Mouse (Mus musculus): Measurements from ENCODE around the gene Nt5c.

DNA sequence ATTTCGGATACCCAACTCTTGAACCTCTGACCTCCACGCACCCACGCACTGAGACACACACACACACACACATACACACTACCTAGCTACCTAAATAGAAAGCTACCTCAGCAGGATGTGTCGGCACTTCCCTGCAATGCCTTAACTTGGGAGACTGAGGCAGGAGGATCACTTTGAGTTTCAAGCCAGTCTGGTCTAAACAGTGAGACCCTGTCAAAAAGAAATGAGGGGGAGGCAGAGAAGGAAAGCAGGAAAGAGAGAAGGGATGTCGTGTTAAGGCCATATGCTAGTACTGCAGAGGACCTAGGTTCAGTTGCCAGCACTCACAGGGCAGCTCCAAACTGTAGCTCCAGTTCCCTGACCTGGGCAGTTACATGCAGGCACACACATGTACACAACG is 23.4 kb upstream of the Nt5c start:
- no peak for TF ChIP-seq CTCF (IDR thresholded peaks at IDR 0.05; ENCODE audit: borderline replicate concordance, control insufficient read depth, extremely low read depth, insufficient read depth, low read length, poor library complexity)
- TF ChIP-seq POLR2A (IDR thresholded peaks at IDR 0.05; ENCODE audit: control insufficient read depth, extremely low read depth, insufficient read depth, low read length, poor library complexity) = no peak
